Mouse (Mus musculus) layer of hippocampus, adult 11-12 months (tissue): ENCODE results near the gene Dok3.
"Not testable (repeated sequence)": the region's sequence is repeated elsewhere in the genome, so short reads cannot be mapped to it uniquely, and the experiment has no call there.

ENCODE experiments used
- DNase-seq: peaks from one replicate; pipeline ENCODE4 v3.0.0; 2022; ENCODE audit warnings: low spot score

The Dok3 gene

DNA sequence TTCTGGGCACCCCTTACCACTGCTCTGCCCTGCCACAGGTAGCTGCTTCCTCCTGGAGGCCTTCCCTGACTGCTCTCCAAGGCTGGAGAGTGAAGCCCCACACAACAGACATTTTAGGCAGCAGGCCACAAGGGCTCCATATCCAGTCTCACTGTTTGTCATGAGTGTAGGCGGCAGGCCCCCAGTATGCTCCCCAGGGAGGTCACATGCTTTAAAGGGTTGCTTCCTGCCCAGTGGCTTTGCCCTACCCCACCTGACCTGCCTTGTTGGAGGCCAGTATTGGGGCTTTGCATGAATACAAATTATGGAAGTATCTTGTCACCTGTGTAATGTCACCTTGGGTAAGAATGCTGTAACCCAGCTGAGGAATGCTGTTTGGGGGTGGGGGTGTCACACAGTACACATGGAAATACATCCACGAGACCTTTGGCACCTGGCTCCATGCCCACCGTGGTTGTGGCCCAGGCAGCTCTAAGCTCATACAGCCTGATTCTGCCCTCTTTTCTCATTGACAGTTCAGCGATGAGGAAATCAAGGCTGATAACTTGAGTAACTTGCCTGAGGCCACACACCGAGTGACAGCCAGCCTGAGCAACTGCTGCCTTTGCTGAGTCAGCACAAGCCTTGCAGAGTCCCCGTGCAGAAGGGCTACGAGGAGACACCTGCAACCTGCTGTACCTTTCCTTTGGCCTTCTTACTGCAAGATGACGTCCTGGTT lies at the start of gene Dok3:
Gene Dok3, minus strand, starts transcription at position 99 of the 718 bp plus-strand sequence.
- no peak for DNase-seq

DNA sequence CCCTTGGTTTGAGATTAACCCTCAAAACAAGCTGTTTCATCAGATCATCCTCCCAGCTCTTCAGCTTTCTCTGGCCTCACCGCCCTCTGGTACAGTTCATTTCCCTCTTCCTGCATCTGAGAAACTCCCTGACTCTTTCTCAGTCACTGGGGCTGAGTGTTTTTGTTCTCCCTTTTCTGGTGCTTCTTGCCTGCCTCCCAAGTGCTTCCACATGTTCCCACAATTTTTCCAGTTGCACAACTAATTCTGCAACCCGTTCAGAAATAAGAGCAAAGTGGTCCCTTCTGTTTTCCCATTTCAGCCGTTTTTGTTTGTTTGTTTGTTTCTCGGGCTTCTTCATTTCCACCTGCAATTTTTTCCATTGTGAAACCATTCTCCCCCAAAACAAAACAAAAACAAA lies 49.0 kb upstream of the Dok3 start:
- DNase-seq: no peak

DNA sequence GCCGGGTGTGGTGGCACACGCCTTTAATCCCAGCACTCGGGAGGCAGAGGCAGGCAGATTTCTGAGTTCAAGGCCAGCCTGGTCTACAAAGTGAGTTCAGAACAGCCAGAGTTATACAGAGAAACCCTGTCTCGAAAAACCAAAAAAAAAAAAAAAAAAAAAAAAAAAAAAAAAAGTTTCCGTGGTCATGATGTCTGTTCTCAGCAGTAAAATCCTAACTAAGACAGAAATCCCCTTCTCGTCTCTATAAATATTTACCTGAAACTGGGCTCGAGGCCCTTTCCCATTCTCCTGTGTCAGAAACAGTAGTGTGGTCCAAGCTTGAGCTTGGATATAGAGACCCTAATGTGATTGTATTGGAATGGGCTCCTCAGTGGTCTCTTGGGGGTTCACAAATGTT lies 47.8 kb upstream of the Dok3 start:
- not testable (repeated sequence) for DNase-seq

DNA sequence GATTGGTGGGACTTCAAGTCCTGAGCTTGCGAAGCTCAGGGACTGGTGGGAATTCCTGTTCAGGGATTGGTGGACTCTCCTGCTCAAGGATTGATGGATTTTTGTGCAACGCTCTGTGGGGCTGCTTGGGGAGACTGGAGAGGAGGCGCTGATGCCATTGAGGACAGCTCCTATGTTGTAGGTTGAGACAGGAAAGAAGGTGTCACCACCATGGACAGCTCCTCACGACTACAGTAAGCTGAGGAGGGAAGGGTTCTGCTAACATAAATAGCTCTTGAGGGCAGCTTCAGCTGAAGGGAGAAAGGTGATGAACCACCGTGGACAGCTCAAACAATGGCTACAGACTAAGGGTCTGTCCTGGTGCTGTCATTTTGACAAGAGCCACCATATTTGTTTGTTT lies 46.8 kb upstream of the Dok3 start:
- DNase-seq: no peak

DNA sequence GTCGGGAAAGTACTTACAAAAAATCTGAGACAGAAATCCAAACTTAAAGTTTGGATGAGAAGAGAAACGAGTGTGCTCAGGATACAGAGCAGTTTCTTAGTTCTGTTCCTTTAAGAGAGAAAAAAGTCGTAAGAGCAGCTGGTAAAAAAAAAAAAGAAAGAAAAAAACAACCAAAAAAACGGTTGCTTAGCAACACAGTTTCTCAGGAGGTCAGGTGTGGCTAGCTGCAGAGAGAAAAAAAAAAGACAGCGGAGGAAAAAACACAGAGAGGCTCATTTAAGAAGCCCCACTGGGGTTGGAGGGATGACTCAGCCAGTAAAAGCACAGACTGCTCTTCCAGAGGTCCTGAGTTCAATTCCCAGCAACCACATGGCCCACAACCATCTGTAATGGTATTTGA lies 45.2 kb upstream of the Dok3 start:
- no peak for DNase-seq

DNA sequence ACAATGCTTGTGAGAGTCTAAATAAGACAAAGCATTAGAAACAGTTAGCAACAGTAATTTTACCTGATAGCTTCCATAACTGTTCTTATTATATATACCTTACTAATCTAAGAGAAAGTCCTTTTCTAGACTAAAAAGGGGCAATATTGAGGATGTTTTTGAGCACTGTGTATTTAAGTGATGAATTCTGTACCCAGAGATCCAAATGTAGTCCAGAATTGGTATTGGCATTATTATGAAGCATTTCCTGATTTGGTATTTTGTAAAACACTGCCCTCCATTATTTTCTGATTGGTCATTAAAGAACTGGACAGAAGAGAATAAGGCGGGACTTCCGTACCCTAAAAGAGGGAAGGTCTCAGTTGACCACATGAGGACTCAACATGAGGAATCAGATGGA lies 44.3 kb upstream of the Dok3 start, which contains the start of gene Tmed9:
Gene Tmed9, plus strand, starts transcription at position 301 of the 400 bp plus-strand sequence.
- DNase-seq: no peak

DNA sequence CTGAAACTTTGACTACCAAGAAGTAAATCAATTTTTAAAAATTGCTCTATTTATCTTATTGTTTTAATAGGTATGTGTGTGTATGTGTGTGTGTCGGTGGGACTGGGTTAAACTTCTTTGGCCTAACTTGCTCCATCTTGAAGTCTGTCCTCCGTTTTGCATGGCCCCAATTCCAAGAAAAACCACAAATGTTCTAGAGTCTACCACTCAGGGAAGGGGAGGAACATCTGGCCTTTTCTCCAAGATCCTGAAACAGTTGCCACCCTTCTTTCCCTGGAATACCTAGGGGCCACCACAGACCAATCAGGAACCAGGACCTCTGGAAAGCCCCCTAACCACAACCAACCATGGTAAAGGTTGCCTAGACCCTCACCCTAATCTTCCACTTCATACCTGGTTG lies 42.9 kb upstream of the Dok3 start:
- DNase-seq: no peak

DNA sequence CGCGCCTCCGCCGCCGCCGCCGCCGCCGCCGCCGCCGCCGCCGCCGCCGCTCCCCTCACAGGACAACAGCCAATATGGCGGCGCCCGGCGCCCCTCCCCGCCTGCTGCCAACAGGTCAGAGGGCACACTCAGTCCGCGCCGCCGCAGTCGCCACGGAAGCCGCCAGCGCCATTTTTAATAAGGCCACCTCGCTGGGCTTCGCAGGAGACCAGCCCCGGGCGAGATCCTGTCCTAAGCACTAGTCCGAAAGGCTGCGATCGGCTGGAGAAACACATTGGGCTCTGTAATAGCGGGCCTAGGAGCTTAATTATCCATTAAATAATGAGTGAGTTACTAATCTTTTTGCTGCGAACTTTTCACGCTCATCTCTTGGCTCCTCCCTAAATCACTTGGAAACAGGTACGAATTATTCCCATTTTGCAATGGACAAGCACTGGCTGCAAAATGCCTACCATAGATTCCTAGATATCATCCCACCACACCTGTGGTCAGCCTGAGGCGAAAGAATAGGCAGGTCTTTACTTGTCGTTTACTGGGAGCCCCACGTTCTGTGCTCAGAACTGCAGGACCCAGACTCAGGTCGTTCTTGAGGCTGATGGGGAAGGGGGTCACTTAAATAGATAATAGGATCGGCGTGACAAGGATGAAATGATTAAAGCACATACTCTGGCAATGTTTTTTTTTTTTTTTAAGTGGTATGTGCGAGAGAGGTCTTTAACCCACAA lies 42.1 kb upstream of the Dok3 start, which contains the start of gene Fam193b:
Gene Fam193b, minus strand, starts transcription at position 94 of the 725 bp plus-strand sequence.
- peak; percentile 95 for DNase-seq

DNA sequence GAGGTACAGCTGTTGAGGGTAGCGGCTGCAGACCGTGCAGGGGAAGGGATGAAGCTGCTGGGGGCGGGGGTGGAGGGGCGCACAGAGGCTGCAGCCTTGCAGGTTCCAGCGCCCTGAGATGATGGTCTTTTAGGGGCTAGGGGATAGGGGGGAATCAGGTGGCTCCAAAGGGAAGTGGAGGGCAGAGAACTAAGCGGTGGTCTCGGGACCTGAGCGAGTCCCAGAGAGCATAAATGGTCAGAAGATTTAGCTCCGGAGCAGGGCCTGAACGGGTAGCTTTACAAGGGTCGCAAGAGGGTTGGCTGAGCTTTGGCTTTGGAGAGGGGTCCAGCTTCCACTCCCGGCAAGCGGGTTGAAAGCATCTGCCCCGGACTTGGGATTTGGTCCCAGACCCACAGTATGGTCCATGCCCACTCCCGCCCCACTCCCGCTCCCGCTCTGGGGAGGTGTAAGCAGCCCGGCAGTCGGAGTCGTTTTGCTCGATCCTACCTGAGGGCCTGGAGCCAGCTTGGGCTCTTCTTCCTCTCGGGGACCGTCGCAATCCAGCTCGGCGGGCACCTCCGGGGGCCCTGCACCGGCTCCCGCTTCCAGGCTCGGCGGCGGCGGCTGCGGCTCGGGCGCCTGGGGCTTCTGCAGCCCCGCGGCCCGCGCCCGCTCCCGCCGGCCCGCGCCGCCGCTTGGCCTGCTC lies 41.3 kb upstream of the Dok3 start:
- DNase-seq: peak; percentile 21

DNA sequence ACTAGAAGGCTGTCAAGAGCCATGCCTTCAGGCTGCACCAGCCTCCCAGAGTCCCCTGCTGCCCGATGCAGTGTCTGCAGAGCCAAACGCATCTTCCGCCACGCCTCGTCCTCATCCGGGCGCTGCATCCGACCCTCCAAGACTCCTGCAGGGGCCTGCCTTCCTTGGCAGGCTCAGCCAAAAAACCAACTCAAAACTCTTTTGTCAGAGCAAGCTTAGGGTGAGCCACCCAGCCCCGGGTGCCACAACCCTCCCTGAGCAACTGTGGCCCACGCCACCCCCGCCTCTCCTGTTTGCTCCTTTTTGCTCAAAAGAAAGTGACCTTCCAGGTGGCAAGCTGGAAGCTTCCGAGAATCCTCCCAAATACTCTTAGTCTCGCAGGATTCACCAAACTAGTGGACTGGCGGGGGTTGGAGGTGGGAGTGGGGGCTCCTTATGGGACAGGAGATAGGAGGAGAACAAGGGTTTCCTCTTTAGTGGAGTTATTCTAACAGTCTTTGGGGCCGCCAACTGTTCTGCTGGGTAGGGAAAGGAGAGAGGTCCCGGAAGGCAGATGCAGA lies 40.7 kb upstream of the Dok3 start:
- DNase-seq: peak; percentile 33

DNA sequence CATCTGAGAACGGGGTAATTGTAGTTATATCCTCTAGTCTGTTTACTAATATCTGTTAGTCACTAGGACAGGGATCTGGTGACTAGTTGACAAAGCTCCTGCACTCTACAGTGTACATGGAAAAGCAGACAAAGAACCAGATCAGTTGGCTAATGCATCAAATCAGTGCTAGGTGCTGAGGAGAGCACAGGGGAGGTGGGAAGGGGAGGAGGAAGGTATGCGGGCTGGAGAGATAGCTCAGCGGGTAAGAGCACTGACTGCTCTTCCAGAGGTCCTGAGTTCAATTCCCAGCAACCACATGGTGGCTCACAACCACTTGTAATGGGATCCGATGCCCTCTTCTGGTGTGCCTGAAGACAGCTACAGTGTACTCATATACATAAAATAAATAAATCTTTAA lies 39.4 kb upstream of the Dok3 start:
- not testable (repeated sequence) for DNase-seq

DNA sequence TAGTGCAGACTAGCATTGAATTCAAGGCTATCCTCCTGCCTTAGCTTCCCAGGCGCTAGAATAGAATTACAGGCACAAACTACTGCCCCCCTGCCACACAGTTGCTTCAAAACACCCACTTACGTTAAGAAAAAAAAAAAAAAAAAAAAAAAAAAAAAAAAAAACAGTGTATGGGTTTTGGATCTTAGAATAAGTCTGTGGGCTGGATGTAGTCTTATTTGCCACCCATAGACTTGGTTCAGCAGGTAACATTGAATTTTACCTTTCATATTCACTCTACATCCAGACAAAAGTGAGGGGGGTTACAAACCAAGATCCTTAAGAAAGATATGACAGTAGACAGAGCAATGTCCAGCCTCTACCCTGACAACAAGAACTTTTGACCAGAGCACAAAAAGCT lies 38.9 kb upstream of the Dok3 start:
- no peak for DNase-seq

DNA sequence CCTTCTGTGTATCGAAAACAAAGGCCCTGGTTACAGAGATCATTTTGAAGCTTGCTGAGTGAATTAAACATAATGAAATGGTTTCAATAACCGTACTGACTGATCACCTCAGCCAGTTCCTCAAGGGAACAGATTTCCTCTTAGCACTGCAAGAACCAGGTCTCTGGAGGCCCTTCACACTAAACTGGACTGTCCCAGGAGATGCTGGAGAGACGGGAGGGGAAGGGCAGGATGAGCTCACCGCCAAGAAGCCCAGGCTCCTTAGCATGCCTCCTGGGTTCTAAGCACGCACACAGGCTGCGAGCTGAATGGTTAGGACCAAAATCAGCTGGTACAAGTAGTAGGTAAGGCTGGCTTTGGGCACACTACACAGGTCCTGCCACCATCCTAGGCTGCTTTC lies 37.9 kb upstream of the Dok3 start:
- DNase-seq: no peak

DNA sequence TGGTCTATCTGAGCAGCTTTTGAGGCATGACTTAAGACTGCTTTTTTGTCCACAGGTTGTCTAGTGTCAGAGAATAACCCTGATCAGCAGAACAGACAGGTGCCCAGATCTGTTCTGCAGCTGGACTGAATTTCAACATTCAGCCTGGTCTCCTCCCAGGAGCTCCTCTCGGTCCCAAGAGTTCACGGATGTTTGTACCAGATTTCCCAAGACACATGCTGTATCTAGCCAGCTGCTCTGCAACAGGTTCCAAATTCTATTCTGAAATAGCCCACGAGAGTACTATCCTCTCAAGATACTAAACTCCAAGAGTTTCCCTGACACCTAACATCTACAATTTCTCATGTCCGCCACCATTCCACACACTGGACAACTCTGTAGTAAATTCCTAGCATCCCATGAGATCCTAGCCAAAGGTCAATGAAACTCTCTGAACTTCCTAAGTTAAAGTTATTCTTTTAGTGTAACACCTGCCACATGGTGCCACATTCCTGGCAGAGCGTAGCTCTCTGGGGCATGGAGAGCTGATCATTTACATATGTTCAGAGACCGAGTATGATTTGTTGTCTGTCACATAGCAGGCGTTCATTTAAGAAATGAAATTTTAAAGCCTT lies 34.3 kb upstream of the Dok3 start:
- DNase-seq: no peak

DNA sequence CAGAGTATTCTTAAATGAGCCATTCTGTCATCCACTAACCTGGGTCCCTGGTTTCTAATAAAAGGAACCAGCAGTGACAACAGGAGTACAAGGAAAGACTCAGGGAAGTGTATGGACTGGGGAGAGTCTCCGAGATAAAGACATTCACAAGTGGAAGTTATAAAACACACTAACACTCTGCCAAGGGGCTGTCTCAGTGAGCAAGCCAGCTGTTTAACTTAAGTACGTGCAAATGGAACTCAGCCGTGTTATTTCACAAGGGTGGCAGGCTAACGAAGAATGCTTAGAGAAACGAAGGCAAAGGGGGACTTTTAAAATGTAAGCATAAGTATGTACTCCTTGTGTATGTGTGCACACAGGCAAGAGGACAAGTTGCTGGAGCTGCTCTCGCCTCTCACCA lies 28.4 kb upstream of the Dok3 start:
- no peak for DNase-seq

DNA sequence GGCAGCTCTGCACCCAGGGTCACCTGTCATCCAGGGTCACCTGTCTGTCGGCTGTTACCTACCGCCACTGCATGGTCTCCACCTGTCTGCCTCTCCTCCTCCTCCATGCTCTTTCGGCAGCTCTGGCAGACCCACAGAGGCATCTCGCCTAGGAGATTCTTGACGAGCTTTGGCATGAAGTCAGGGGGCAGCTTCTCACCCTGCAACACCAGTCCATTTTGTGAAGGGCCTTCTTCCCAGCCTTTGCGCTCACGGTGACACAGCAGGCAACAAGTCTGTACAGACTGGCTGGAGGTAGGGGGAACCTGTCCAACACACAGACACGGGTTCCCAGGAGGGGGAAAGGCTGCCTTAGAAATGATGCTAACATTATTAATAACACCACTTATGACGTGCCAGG lies 26.8 kb upstream of the Dok3 start:
- no peak for DNase-seq

DNA sequence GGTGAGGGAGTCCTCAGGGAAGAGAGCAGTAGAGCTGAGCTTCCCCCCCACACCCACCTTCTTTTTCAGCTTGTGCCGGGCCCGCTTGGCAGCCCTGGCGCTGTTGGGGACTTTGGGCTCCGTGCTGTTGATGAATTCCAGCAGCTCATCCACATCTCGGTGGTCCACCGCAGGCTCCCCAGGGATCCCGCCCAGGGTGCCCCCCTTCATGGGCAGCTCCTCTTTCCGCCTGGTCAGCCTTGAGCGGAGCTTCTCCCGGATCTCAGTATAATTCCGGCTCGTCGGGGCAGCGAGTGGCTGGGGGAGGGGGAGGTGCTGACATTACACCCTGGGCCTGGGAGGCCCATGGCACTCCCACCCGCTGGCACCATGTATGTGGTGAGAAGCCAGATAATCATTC lies 20.0 kb upstream of the Dok3 start:
- DNase-seq: no peak

DNA sequence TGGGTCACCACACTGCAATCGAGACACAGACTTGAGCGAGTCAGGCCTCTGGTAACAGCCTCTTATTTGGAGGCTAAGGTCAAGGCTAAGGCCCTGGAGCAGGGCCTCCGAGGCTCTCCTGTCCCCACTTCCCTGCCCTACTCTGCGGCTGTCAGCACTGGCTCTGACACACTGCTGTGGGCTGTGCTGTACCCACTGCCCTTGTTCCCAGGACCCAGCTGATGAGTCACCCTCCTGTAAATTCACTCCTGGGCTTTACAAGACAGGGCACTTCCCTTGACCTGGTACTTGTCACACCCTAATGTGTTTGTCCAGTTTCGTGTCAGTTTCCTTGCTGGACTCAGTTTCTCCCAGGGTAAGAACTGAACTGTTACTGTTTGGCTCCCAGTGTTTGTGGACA lies 19.3 kb upstream of the Dok3 start:
- DNase-seq: no peak

DNA sequence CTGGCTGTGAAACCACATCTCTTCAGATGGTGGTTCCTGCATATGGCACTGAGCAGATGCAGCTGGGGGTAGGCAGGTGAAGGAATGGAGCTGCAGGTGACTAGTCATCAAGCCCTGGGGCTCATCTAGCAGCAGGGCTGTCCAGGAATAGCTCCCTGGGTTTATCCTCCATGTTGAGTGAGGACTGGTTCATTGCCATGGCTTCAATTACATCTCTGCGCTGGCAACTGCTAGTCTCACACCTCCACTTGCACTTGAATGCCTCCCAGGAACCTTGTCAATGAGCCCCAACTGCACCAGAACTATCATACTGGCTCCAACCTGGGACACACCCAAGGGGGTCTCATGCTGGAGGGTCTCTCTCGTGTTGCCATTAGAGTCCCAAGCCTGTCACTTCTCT lies 18.8 kb upstream of the Dok3 start:
- no peak for DNase-seq

DNA sequence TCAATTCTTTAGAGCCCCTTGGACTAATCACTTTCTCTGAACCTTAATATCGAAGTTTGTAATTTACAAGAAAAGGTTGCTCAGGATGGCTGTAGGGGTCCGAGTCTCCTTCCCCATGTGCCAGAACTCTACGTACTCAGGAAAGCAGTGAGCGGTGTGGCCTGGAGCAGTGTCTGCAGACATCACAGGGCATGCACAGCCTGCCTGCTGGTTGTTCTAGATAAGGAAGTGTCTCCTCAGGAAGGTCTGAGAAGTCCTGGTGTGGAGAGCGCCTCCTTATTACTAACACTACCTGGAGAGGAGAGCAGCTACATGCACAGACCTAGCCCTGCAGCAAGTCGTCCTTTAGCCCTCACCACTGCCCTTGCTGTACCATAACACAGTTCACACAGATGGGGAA lies 15.7 kb upstream of the Dok3 start:
- no peak for DNase-seq

DNA sequence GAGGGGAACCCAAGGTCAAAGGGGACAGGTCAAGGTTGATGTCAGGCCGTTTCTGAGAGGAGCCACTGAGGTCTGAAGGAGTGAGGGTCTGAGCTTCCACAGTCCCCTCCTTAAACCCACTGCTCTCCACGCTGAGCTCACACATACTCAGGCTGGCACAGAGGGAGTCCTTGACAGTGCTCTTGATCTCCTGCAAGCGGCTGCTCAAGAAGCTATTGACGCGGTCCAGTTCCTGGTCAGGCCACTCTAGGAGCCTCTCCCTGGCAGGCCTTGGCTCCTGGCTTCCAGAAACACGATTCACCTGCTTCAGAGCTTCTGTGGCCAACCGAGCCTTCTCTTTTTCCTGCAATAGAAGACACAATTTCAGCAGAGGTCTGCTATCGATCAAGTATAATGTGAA lies 14.4 kb upstream of the Dok3 start:
- no peak for DNase-seq

DNA sequence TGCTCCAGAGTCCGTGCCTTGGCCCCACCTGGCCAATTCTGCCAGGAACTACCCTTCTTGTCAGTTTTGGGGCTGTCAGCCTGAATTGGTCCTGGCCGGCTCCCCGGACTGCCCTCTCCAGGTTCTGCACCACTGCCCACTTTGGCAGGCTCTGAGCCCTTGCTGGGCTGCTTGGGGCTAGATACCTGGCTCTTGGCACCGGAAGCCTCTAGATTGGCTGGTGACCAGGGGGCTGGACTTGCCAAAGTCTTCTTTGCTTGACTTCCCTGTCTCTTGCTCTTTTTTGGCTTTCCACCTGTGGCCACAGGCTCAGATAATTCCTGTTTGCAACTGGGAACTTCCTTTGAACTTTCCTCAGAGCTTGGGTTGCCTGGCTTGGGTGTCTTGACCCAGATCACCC lies 13.8 kb upstream of the Dok3 start:
- DNase-seq: no peak
